Mouse (Mus musculus) neural tube, embryonic 11.5 days (tissue): Measurements from ENCODE around the gene Ppm1l. TPM values are rescaled to one million over a fixed set of nuclear protein-coding genes. Genes with fewer than 3 reads are reported as not detected.
"Not testable (repeated sequence)": the region's sequence is repeated elsewhere in the genome, so short reads cannot be mapped to it uniquely, and the experiment has no call there.

Source experiments
- ATAC-seq: fragments of 200-750 bp; cut with Nextera tagmentation; 2 replicates; pipeline ENCODE4 v1.8.0; 2017; ENCODE audit warnings: moderate number of reproducible peaks, mild to moderate bottlenecking, moderate TSS enrichment, moderate library complexity; ENCODE audit not compliant: insufficient read depth, low FRiP score, low TSS enrichment
- DNase-seq: peaks from one replicate; pipeline ENCODE4 v3.0.0-alpha.2; 2015; ENCODE audit warnings: low spot score
- H3K27ac ChIP-seq: fragments of 300-500 bp; sonication (generic); 2 replicates; pipeline ENCODE4 v1.5.1; 2014; ENCODE audit warnings: low read depth, mild to moderate bottlenecking, low read length
- H3K27me3 ChIP-seq: fragments of 300-500 bp; sonication (generic); 2 replicates; pipeline ENCODE4 v1.6.1; 2014; ENCODE audit warnings: mild to moderate bottlenecking, low read length, mixed read lengths; ENCODE audit not compliant: control insufficient read depth, insufficient read depth
- H3K36me3 ChIP-seq: fragments of 300-500 bp; sonication (generic); 2 replicates; pipeline ENCODE4 v1.6.1; 2014; ENCODE audit warnings: mild to moderate bottlenecking, low read length, moderate library complexity, mixed read lengths; ENCODE audit not compliant: control insufficient read depth, insufficient read depth
- H3K4me1 ChIP-seq: fragments of 300-500 bp; sonication (generic); 2 replicates; pipeline ENCODE4 v1.6.1; 2014; ENCODE audit warnings: low read length, mixed read lengths; ENCODE audit not compliant: control insufficient read depth, insufficient read depth
- H3K4me2 ChIP-seq: fragments of 300-500 bp; sonication (generic); 2 replicates; pipeline ENCODE4 v1.6.1; 2014; ENCODE audit warnings: low read depth, mild to moderate bottlenecking, moderate library complexity
- H3K4me3 ChIP-seq: fragments of 300-500 bp; sonication (generic); 2 replicates; pipeline ENCODE4 v1.5.1; 2014; ENCODE audit warnings: low read depth, low read length
- H3K9ac ChIP-seq: fragments of 300-500 bp; sonication (generic); 2 replicates; pipeline ENCODE4 v1.6.1; 2014; ENCODE audit warnings: mild to moderate bottlenecking, low read length
- H3K9me3 ChIP-seq: fragments of 300-500 bp; sonication (generic); 2 replicates; pipeline ENCODE4 v1.6.1; 2016; ENCODE audit warnings: low read length; ENCODE audit not compliant: control insufficient read depth
- WGBS: fragments of 180-500 bp; shearing (Covaris S2); extraction: QIAGEN DNeasy Blood & Tissue Kit; methylation state at CpG from one replicate; pipeline ENCODE4 v1.1.7; 2014; 5-methylcytosine and 5-hydroxymethylcytosine counted together
- polyA plus RNA-seq: library from polyadenylated mRNA; unstranded; fragments of >200 nt; fragmentation: Nextera tagmentation; extraction: Ambion mirVana; gene quantifications from 2 replicates; pipeline ENCODE4 v1.2.1, GENCODE M21; 2014

Ppm1l gene
- polyA plus RNA-seq, 1 experiment from 2014 or later: 22.6 TPM

DNA sequence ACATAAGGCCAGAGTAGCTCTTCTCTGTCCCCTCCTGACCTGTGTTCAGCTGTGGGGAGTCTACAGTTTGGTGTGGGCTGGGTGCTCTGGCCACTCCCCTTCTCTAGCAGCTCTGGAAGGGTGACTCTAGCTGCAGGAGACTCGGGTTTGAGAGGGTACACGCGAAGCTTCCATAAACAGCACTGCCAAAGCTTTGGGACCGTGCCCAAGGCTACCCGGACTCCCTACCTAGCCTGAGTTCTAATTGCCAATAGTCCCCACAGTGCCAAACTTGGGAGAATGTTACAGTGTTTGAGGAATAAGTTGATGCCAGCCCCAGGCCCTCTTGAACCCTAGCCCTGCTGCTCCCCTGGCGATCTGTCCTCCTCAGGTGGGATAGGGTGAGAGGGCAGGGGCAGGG, 238.8 kb downstream of the Ppm1l start:
- no peak overlapping the region for H3K9ac ChIP-seq
- no peaks in the 10 kb centered on the region for H3K27me3 ChIP-seq
- WGBS: 89% methylated on average over 6 of the region's 6 CpGs
- H3K36me3 ChIP-seq: no peaks in the 10 kb centered on the region
- H3K4me2 ChIP-seq: no peak overlapping the region
- H3K9me3 ChIP-seq: no peaks in the 10 kb centered on the region
- H3K4me3 ChIP-seq: no peak overlapping the region
- ATAC-seq (no peak), DNase-seq (no peak)
- H3K4me1 ChIP-seq: no peaks in the 10 kb centered on the region
- H3K27ac ChIP-seq: no peak overlapping the region

DNA sequence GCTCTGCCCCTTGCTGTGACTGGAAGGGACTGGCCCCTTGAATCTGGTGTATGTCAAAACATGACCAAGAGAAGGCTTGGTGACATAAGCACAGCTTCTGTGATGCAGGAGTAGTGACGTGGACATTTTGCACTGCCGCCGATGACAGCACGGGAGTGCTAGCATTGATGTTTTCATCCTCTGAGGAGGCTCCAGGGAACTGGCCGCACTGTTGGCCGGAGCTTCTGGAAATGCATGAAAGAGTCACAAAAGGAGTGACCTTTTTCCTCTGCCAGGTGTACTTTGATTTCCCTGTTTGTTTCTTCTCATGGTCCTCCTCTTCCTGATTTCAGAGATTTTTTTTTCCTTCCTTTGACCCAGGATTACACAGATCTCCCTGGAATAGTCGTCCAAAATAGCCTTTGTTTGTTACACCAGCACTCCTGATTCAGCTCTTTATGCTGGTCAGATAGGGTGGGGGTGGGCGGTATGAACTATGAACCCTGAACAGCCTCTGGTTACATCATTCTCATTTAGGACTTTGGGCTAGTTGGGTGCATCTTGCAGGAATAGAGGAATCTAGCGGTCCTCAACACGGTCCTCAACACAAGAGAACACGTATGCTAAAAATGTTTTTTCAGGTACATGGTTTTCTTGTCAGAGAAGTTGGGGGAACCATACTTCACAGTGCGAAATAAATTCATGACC, 239.6 kb downstream of the Ppm1l start:
- Histone ChIP-seq H3K36me3 (no peaks in the 10 kb centered on the region), H3K27ac (no peak overlapping the region), H3K9ac (no peak overlapping the region), H3K9me3 (no peaks in the 10 kb centered on the region), H3K4me1 (no peaks in the 10 kb centered on the region), H3K27me3 (no peaks in the 10 kb centered on the region), H3K4me2 (no peak overlapping the region), H3K4me3 (no peak overlapping the region)
- DNase-seq (no peak), ATAC-seq (no peak)
- WGBS: 84% methylated on average over 12 of the region's 12 CpGs

DNA sequence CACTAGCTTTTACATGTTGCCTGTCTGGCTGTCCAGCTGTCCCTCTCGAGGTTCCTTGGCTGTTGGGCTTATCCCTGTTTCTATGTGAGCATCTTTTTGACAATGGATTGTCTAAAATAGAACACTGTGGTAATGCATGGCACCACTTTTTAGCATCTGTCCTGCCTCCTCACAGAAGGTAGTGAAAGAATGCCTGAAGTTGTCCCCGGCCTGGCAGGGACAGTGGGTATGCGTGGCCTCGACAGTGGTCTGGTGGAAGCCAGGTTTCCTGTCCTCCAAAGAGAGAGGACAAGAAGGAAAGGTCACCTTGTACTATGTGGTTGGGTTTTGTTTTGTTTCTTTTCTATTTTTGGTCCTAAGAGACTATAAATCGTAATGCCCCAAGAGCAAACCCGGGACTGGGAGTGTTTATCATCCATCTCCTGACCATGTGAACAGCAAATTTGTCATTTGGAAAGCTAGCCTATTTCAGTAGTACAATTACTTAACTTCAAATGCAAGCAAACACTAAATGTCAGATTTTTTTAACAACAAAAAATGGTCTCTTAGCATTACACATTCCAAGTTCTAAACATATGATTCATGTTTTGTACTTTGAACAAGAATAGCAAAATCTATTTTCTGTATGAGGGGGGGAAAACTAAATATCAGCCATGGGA, 242.8 kb downstream of the Ppm1l start:
- no peaks in the 10 kb centered on the region for H3K9me3 ChIP-seq
- H3K27me3 ChIP-seq: no peaks in the 10 kb centered on the region
- DNase-seq: no peak
- H3K27ac ChIP-seq: no peak overlapping the region
- H3K4me3 ChIP-seq: no peak overlapping the region
- H3K36me3 ChIP-seq: no peaks in the 10 kb centered on the region
- no peak overlapping the region for H3K4me2 ChIP-seq
- no peak overlapping the region for H3K9ac ChIP-seq
- 85% methylated on average over 6 of the region's 6 CpGs for WGBS
- H3K4me1 ChIP-seq: no peaks in the 10 kb centered on the region
- ATAC-seq: no peak

DNA sequence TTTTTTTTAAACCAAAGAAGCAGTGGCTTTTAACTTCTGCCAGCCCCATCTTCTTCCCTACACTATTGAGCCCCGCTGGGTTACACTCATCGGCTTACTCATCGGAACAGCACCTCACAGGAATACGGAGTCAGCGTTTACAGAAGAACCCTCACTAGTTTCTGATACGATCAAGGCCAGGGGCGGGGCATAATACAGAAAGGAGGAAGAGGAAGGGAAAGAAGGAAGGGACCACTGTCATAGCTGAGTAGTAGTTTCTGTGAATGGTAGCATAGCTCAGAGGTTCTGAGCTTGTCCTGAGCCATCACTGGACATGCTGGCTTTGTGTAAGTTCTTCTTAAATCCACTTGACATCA, 243.3 kb downstream of the Ppm1l start:
- H3K9ac ChIP-seq: no peak overlapping the region
- no peak for ATAC-seq
- H3K27me3 ChIP-seq: no peaks in the 10 kb centered on the region
- H3K4me1 ChIP-seq: no peaks in the 10 kb centered on the region
- H3K9me3 ChIP-seq: no peaks in the 10 kb centered on the region
- H3K36me3 ChIP-seq: no peaks in the 10 kb centered on the region
- no peak overlapping the region for H3K4me3 ChIP-seq
- H3K27ac ChIP-seq: no peak overlapping the region
- DNase-seq: no peak
- WGBS: 98% methylated on average over 7 of the region's 7 CpGs
- no peak overlapping the region for H3K4me2 ChIP-seq

DNA sequence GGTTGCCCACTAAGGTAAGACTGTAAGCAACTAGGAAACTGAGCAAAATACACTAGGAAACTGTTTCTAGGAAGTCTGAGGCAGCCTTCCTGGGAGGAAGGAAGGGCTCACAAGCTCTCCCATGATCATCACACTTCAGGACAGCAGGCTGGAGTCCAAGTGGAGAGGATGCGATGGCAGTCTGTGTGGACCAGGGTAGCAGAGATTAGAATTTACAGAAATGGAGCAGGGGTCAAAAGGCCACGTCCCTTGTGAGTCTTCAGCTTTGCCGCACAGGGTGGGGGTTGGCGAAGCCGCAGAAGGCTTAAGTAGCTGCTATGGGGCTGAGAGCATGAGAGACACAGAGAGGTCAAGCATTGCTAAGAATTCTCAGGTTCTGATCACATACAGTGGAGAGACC, 245.0 kb downstream of the Ppm1l start:
- no peak overlapping the region for H3K9ac ChIP-seq
- no peaks in the 10 kb centered on the region for H3K9me3 ChIP-seq
- no peak overlapping the region for H3K4me2 ChIP-seq
- ATAC-seq (no peak), DNase-seq (peak; percentile 43)
- no peak overlapping the region for H3K27ac ChIP-seq
- no peaks in the 10 kb centered on the region for H3K36me3 ChIP-seq
- H3K4me3 ChIP-seq: no peak overlapping the region
- no peaks in the 10 kb centered on the region for H3K27me3 ChIP-seq
- 70% methylated on average over 5 of the region's 5 CpGs for WGBS
- no peaks in the 10 kb centered on the region for H3K4me1 ChIP-seq

DNA sequence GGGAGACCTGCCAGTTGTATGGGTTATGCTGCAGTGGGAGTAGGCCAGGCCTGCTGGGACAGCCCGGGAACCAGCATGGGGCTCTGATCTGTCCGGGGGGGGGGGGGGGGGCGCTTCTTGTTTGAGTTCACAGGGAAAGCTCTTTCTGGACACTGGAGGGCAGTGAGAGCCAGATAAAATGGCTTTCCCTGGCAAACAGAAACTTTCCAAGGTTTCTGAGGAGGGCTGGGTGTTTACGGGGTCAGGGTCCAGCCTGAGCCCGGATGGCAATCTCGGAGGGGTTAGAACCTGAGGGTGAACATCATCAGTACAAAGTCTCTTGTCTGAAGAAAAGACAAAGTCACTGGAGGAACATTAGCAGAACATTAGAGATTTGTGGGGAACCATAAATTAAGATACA, 246.7 kb downstream of the Ppm1l start:
- ATAC-seq: no peak
- Histone ChIP-seq H3K9me3 (no peaks in the 10 kb centered on the region), H3K27ac (no peak overlapping the region), H3K36me3 (no peaks in the 10 kb centered on the region), H3K4me1 (no peaks in the 10 kb centered on the region), H3K9ac (no peak overlapping the region), H3K4me2 (no peak overlapping the region), H3K4me3 (no peak overlapping the region), H3K27me3 (no peaks in the 10 kb centered on the region)
- no peak for DNase-seq
- 82% methylated on average over 5 of the region's 6 CpGs for whole genome bisulfite sequencing

DNA sequence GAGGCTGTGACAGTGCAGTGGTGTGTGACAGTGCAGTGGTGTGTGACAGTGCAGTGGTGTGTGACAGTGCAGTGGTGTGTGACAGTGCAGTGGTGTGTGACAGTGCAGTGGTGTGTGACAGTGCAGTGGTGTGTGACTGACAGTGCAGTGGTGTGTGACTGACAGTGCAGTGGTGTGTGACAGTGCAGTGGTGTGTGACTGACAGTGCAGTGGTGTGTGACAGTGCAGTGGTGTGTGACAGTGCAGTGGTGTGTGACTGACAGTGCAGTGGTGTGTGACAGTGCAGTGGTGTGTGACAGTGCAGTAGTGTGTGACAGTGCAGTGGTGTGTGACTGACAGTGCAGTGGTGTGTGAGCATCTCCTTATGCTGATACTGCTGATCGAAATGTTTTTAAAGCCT, 248.9 kb downstream of the Ppm1l start:
- DNase-seq, ATAC-seq, H3K27ac ChIP-seq, H3K9me3 ChIP-seq, H3K9ac ChIP-seq, H3K4me3 ChIP-seq, H3K36me3 ChIP-seq, H3K4me2 ChIP-seq, H3K4me1 ChIP-seq, H3K27me3 ChIP-seq: not testable (repeated sequence)
- WGBS: 94% methylated on average over 1 of the region's 1 CpGs

DNA sequence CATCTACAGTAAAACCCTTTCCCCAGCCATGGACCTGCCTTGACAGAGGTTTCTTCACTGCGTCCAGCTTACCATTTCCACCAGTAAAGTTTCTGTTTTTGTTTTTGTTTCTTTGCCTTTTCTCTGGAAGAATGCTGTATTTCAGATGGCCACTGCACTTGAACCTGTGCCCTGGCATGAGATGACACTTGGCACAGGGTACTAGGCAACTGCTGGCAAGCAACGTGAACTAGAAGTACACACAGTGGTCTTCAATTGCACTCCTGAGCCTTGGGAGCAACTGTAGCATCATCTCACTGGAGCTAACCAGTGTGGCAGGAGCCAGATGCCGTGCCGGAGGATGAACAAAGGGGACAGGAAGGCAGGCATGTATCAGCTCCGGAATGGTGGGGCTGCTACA, 255.9 kb downstream of the Ppm1l start:
- Histone ChIP-seq H3K4me2 (no peak overlapping the region), H3K4me1 (no peaks in the 10 kb centered on the region), H3K4me3 (no peak overlapping the region), H3K36me3 (no peaks in the 10 kb centered on the region; the same call in 1 of the 2 replicates), H3K27me3 (no peaks in the 10 kb centered on the region), H3K9ac (no peak overlapping the region), H3K27ac (no peak overlapping the region), H3K9me3 (no peaks in the 10 kb centered on the region)
- 88% methylated on average over 5 of the region's 5 CpGs for WGBS
- DNase-seq (no peak), ATAC-seq (no peak)

DNA sequence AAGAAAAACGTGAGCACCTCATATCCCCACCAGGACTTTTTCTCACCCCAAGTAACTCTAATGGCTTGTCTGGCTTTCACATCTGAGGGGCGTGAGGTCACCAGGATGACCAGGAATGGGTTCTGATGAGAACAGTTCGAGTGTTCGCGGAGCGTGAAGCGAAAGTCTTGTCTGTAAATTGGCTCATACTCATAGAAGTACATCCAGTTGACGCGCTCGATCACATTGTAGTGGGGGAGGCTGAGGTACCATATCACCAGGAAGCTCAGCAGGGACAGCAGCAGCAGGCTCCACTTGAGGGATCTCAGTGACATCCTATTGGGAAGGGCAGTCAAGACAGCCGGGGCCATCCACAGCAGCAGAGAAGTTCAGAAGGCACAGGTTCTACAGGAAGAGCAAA, 258.9 kb downstream of the Ppm1l start:
- DNase-seq (no peak), ATAC-seq (no peak)
- Histone ChIP-seq H3K4me3 (no peak overlapping the region), H3K4me1 (no peaks in the 10 kb centered on the region), H3K9ac (no peak overlapping the region), H3K27me3 (no peaks in the 10 kb centered on the region), H3K36me3 (peaks cover 2% of the 10 kb centered on the region; the same call in 1 of the 2 replicates), H3K9me3 (no peaks in the 10 kb centered on the region), H3K27ac (no peak overlapping the region), H3K4me2 (no peak overlapping the region)
- 93% methylated on average over 11 of the region's 11 CpGs for WGBS
